ENCODE assay signal across 9 mouse cellular contexts in genomic region chr10:8196300-8196699, GRCm38 (mm10).
DNase-seq lines count a peak whose midpoint lies in the region; ATAC-seq and TF ChIP-seq lines count a peak whose summit lies in the region.
"Had no signal": no experiment of that assay in that cellular context is flagged by ENCODE, and none has a peak within 500 bp of the region (broad histone marks: within the 10 kb centered on the region; RNA-seq: fewer than 3 reads in every experiment).

No protein-coding gene starts in this region.

- TF ChIP-seq POLR2A in limb, embryonic 14.5 days (IDR thresholded peaks at IDR 0.05; ENCODE audit: borderline replicate concordance, extremely low read depth, insufficient read depth, insufficient read length): no peak
- TF ChIP-seq POLR2A in testis, adult 2 months (IDR thresholded peaks at IDR 0.05; ENCODE audit: control insufficient read depth, low read depth, low read length): no peak

- no peak overlapping the region for H3K4me3 ChIP-seq in embryonic facial prominence, embryonic 12.5 days
- H3K4me3 ChIP-seq in heart, embryonic 14.5 days (ENCODE audit: control insufficient read depth in 1 of 2, insufficient read depth in 1 of 2, low read depth in 1 of 2, low read length in 2 of 2): no peak overlapping the region
- H3K4me3 ChIP-seq in kidney, embryonic 16.5 days (ENCODE audit: low read length): no peak overlapping the region
- no peak overlapping the region for H3K4me3 ChIP-seq in limb, embryonic 14.5 days (replicated peaks; ENCODE audit: low read length)
- H3K4me3 ChIP-seq in midbrain, embryonic 16.5 days (ENCODE audit: low read depth, low read length): no peak overlapping the region
- H3K4me3 ChIP-seq in testis, adult 2 months (ENCODE audit: control insufficient read depth, low read depth, low read length): no peak overlapping the region
- H3K4me3 ChIP-seq: heart, embryonic 13.5 days had no signal

- H3K27ac ChIP-seq in embryonic facial prominence, embryonic 12.5 days: no peak overlapping the region
- no peak overlapping the region for H3K27ac ChIP-seq in heart, embryonic 14.5 days (replicated peaks in 1 of 2; ENCODE audit: control insufficient read depth in 1 of 2, insufficient read depth in 1 of 2, low read depth in 2 of 2, low read length in 2 of 2)
- no peak overlapping the region for H3K27ac ChIP-seq in kidney, embryonic 16.5 days (ENCODE audit: low read length)
- H3K27ac ChIP-seq in limb, embryonic 14.5 days (replicated peaks; ENCODE audit: low read depth, low read length): no peak overlapping the region
- H3K27ac ChIP-seq in midbrain, embryonic 16.5 days (ENCODE audit: low read length): no peak overlapping the region
- no peak overlapping the region for H3K27ac ChIP-seq in testis, adult 2 months (ENCODE audit: control insufficient read depth, insufficient read depth, low read depth, low read length)
- H3K27ac ChIP-seq: heart, embryonic 13.5 days had no signal

- H3K27me3 ChIP-seq in embryonic facial prominence, embryonic 12.5 days: no peaks in the 10 kb centered on the region
- H3K27me3 ChIP-seq in heart, embryonic 14.5 days (ENCODE audit: control insufficient read depth, insufficient read depth, low read length): no peaks in the 10 kb centered on the region
- no peaks in the 10 kb centered on the region for H3K27me3 ChIP-seq in kidney, embryonic 16.5 days (ENCODE audit: insufficient read depth, low read length)
- H3K27me3 ChIP-seq in limb, embryonic 14.5 days (ENCODE audit: control insufficient read depth, insufficient read depth, low read length): no peaks in the 10 kb centered on the region
- H3K27me3 ChIP-seq in midbrain, embryonic 16.5 days (ENCODE audit: control insufficient read depth, insufficient read depth, low read depth, low read length): no peaks in the 10 kb centered on the region
- no peaks in the 10 kb centered on the region for H3K27me3 ChIP-seq in testis, adult 2 months (ENCODE audit: control insufficient read depth, insufficient read depth, low read length)
- H3K27me3 ChIP-seq: heart, embryonic 13.5 days had no signal

- DNase-seq in adrenal gland, postnatal 25 days: peak; percentile 42
- DNase-seq in limb, embryonic 14.5 days (ENCODE audit: low spot score): peak; percentile 87

- H3K9ac ChIP-seq in embryonic facial prominence, embryonic 12.5 days: no peak overlapping the region
- no peak overlapping the region for H3K9ac ChIP-seq in heart, embryonic 14.5 days (ENCODE audit: low read length)
- H3K9ac ChIP-seq in kidney, embryonic 16.5 days (replicated peaks; ENCODE audit: low read length): no peak overlapping the region
- no peak overlapping the region for H3K9ac ChIP-seq in limb, embryonic 14.5 days (ENCODE audit: low read depth, low read length, severe bottlenecking)
- H3K9ac ChIP-seq in midbrain, embryonic 16.5 days (ENCODE audit: low read depth, low read length): no peak overlapping the region
- H3K9ac ChIP-seq: heart, embryonic 13.5 days had no signal

- H3K4me1 ChIP-seq in embryonic facial prominence, embryonic 12.5 days: peaks cover 7% of the 10 kb centered on the region; the same call in 1 of the 2 replicates
- no peaks in the 10 kb centered on the region for H3K4me1 ChIP-seq in heart, embryonic 14.5 days (ENCODE audit: control insufficient read depth in 2 of 2, insufficient read depth in 2 of 2, low read length in 2 of 2)
- no peaks in the 10 kb centered on the region for H3K4me1 ChIP-seq in kidney, embryonic 16.5 days (ENCODE audit: insufficient read depth, low read length)
- 0 out of 2 replicates have a peak, but pooled peaks cover 3% of the 10 kb centered on the region for H3K4me1 ChIP-seq in limb, embryonic 14.5 days (ENCODE audit: control insufficient read depth, insufficient read depth, low read length)
- H3K4me1 ChIP-seq in midbrain, embryonic 16.5 days (ENCODE audit: control insufficient read depth, insufficient read depth, low read length): peaks cover 9% of the 10 kb centered on the region
- no peaks in the 10 kb centered on the region for H3K4me1 ChIP-seq in testis, adult 2 months (ENCODE audit: control insufficient read depth, insufficient read depth, low read length)

- TF ChIP-seq CTCF in testis, adult 2 months (IDR thresholded peaks at IDR 0.05; ENCODE audit: control insufficient read depth, insufficient read depth, insufficient replicate concordance, low read depth, low read length): peak; percentile 26; the same call in 1 of the 2 replicates

- H3K9me3 ChIP-seq in embryonic facial prominence, embryonic 12.5 days: no peaks in the 10 kb centered on the region
- no peaks in the 10 kb centered on the region for H3K9me3 ChIP-seq in heart, embryonic 14.5 days (ENCODE audit: control insufficient read depth, low read length)
- no peaks in the 10 kb centered on the region for H3K9me3 ChIP-seq in kidney, embryonic 16.5 days (ENCODE audit: low read length)
- no peaks in the 10 kb centered on the region for H3K9me3 ChIP-seq in limb, embryonic 14.5 days (ENCODE audit: control insufficient read depth, low read length)
- H3K9me3 ChIP-seq in midbrain, embryonic 16.5 days (replicated peaks; ENCODE audit: control insufficient read depth, low read length, poor library complexity, severe bottlenecking): no peaks in the 10 kb centered on the region
- H3K9me3 ChIP-seq: heart, embryonic 13.5 days had no signal

- 5% methylated on average over 2 of the region's 2 CpGs for WGBS in embryonic facial prominence, embryonic 12.5 days
- WGBS in heart, embryonic 14.5 days: 5% methylated on average over 2 of the region's 2 CpGs
- 3% methylated on average over 2 of the region's 2 CpGs for WGBS in kidney, embryonic 16.5 days
- WGBS in limb, embryonic 14.5 days: 9% methylated on average over 2 of the region's 2 CpGs
- 8% methylated on average over 2 of the region's 2 CpGs for WGBS in midbrain, embryonic 16.5 days

- H3K36me3 ChIP-seq in embryonic facial prominence, embryonic 12.5 days: no peaks in the 10 kb centered on the region
- H3K36me3 ChIP-seq in heart, embryonic 14.5 days (ENCODE audit: control insufficient read depth, insufficient read depth, low read length): no peaks in the 10 kb centered on the region
- no peaks in the 10 kb centered on the region for H3K36me3 ChIP-seq in kidney, embryonic 16.5 days (ENCODE audit: insufficient read depth, low read length)
- H3K36me3 ChIP-seq in limb, embryonic 14.5 days (ENCODE audit: control insufficient read depth, insufficient read depth, low read length): no peaks in the 10 kb centered on the region
- H3K36me3 ChIP-seq in midbrain, embryonic 16.5 days (ENCODE audit: control insufficient read depth, insufficient read depth, low read length): no peaks in the 10 kb centered on the region
- H3K36me3 ChIP-seq in testis, adult 2 months (ENCODE audit: control insufficient read depth, insufficient read depth, low read length): no peaks in the 10 kb centered on the region
- H3K36me3 ChIP-seq: heart, embryonic 13.5 days had no signal

- no peak overlapping the region for H3K4me2 ChIP-seq in embryonic facial prominence, embryonic 12.5 days (replicated peaks)
- no peak overlapping the region for H3K4me2 ChIP-seq in heart, embryonic 14.5 days (ENCODE audit: low read length)
- no peak overlapping the region for H3K4me2 ChIP-seq in kidney, embryonic 16.5 days (replicated peaks; ENCODE audit: low read depth, low read length)
- no peak overlapping the region for H3K4me2 ChIP-seq in limb, embryonic 14.5 days (replicated peaks; ENCODE audit: low read depth, low read length, severe bottlenecking)
- H3K4me2 ChIP-seq in midbrain, embryonic 16.5 days (ENCODE audit: low read length): no peak overlapping the region
- H3K4me2 ChIP-seq: heart, embryonic 13.5 days had no signal

- ATAC-seq in CD4-positive, CD25-positive, alpha-beta regulatory T cell, adult 4 months: peak; percentile 48
- ATAC-seq in embryonic facial prominence, embryonic 12.5 days (ENCODE audit: insufficient number of reproducible peaks, insufficient read depth, low FRiP score, low TSS enrichment): peak; percentile 86
- peak; percentile 43; the same call in 1 of the 2 replicates for ATAC-seq in heart, embryonic 14.5 days (ENCODE audit: insufficient number of reproducible peaks, insufficient read depth, low FRiP score, low read depth)
- peak; percentile 90 for ATAC-seq in kidney, embryonic 16.5 days (ENCODE audit: low FRiP score, low TSS enrichment)
- ATAC-seq in limb, embryonic 14.5 days (ENCODE audit: low FRiP score, low read depth): peak; percentile 86
- peak; percentile 81 for ATAC-seq in midbrain, embryonic 16.5 days
